Mouse (Mus musculus): ENCODE results near the gene Agr2. TPM values are rescaled to one million over a fixed set of nuclear protein-coding genes. Genes with fewer than 3 reads are reported as not detected.
A peak's percentile ranks its signal among the peaks of the same experiment; 100 is the strongest.

Agr2 gene
- 6.9 and 11.0 TPM in 2 replicates for polyA plus RNA-seq (2015; fragmentation: Nextera tagmentation; extraction: Ambion mirVana)

DNA sequence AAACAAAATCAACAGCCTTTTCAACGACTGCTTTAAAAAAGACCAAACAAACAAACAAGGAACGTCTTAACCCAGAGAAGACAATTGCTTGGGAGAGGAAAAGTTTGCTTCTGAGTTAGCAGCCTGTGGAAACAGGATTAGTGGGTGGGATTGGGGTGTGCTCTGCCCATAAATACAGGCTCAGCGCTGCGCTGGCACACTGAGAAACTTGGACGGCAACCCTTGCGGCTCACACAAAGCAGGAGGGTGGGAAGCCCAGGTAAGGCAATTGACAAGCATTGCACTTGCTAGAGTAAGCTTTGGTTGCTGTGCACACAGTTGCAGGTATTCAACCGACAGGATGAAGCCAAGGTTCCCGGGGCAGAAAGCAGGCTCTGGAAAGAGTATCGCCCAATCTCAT, at the start of gene Agr2:
Gene Agr2 (plus strand): TSS at position 197 of the 400 bp plus-strand sequence.
- no peak for ATAC-seq (ENCODE audit: low read depth)
- Histone ChIP-seq H3K9ac (ENCODE audit: low read length) (no peak within 1 kb of the TSS), H3K4me3 (ENCODE audit: low read length) (no peak within 1 kb of the TSS), H3K27me3 (ENCODE audit: control insufficient read depth, insufficient read depth, low read depth, low read length) (no peaks in the 10 kb centered on the region), H3K36me3 (ENCODE audit: control insufficient read depth, insufficient read depth, low read length) (no peaks in the 10 kb centered on the region), H3K4me1 (replicated peaks; ENCODE audit: control insufficient read depth, insufficient read depth, low read length) (no peaks in the 10 kb centered on the region), H3K9me3 (ENCODE audit: control insufficient read depth, low read length) (no peaks in the 10 kb centered on the region), H3K4me2 (ENCODE audit: low read depth, low read length) (no peak within 1 kb of the TSS), H3K27ac (ENCODE audit: low read length) (no peak within 1 kb of the TSS)
- 54% methylated on average over 9 of the region's 9 CpGs for WGBS

DNA sequence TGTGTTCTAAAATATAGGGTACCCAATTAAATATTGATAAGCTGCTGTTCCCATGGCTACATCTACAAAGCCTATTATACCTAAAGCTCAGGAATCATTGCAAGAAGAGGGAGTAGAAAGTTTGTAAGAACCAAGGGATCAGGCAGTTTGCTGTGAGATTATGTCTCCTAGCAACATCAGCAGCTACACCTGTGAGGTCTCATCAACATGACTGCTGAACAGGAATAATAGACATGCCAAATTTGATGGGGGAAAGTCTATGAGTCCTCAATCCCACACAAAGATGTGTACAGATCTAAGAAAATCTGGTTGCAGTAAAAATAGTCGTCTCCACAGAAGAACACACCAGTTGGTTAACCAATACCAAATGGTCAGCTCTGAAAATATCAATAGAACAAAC, 41.0 kb upstream of the Agr2 start:
- H3K4me3 ChIP-seq (ENCODE audit: low read length) = no peak overlapping the region
- no peak overlapping the region for H3K4me2 ChIP-seq (ENCODE audit: low read depth, low read length)
- H3K4me1 ChIP-seq (replicated peaks; ENCODE audit: control insufficient read depth, insufficient read depth, low read length) = no peaks in the 10 kb centered on the region
- H3K36me3 ChIP-seq (ENCODE audit: control insufficient read depth, insufficient read depth, low read length) = no peaks in the 10 kb centered on the region
- no peaks in the 10 kb centered on the region for H3K27me3 ChIP-seq (ENCODE audit: control insufficient read depth, insufficient read depth, low read depth, low read length)
- WGBS = 83% methylated on average over 1 of the region's 1 CpGs
- no peak overlapping the region for H3K27ac ChIP-seq (ENCODE audit: low read length)
- no peak overlapping the region for H3K9ac ChIP-seq (ENCODE audit: low read length)
- ATAC-seq (ENCODE audit: low read depth) = no peak
- H3K9me3 ChIP-seq (ENCODE audit: control insufficient read depth, low read length) = no peaks in the 10 kb centered on the region

DNA sequence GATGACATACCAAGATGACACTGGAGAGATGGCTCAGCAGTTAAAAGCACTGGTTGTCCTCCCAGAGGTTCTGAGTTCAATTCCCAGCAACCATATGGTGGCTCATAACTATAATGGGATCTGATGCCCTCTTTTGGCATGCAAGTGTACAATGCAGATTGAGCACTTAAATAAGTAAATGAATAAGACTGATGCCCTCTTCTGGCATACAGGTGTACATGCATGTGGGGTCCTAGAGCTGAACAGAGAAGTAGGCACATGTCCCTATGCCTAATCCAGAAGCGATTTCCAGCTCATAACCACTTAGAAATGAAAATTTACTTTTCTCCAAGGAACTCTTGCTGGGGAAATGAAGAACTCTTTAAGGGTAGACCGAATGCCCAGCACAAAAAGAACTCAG, 35.5 kb upstream of the Agr2 start:
- WGBS = 71% methylated on average over 2 of the region's 2 CpGs
- ATAC-seq (ENCODE audit: low read depth) = no peak

DNA sequence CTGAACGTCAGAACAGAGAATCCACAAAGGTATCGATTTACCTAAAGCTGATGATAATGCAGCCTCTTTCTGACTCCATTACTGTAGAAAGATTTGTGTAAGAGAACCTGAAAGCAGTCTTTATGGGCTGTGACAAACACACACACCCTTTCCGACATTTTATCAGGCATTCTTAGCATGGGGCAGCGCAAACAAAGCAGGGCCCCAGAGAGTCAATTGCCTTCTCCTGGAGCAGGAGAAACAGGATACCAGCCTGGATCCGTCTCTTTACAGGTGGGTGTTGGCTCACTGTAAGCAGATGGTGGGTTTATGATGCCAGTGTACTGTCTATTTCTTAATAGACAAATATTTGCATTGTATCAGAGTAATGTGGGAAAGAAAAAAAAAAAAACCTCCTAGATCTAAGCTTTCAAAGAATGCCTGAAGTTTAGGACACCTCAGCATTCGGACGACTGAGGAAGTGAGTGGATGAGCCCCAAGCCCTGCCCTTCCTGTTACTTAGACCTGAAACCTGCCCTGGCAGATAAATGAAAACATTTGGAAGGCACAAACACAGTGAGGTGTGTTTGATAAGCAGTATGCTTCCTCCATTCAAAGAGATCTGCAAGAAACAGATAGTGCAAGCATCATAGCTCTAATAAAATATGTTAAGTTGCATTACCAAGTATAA, 26.5 kb upstream of the Agr2 start:
- H3K4me1 ChIP-seq (replicated peaks; ENCODE audit: control insufficient read depth, insufficient read depth, low read length) = no peaks in the 10 kb centered on the region
- no peak overlapping the region for H3K4me2 ChIP-seq (ENCODE audit: low read depth, low read length)
- 40% methylated on average over 7 of the region's 7 CpGs for WGBS
- H3K27ac ChIP-seq (ENCODE audit: low read length) = no peak overlapping the region
- no peak for ATAC-seq (ENCODE audit: low read depth)
- no peaks in the 10 kb centered on the region for H3K36me3 ChIP-seq (ENCODE audit: control insufficient read depth, insufficient read depth, low read length)
- H3K4me3 ChIP-seq (ENCODE audit: low read length) = no peak overlapping the region
- no peaks in the 10 kb centered on the region for H3K9me3 ChIP-seq (ENCODE audit: control insufficient read depth, low read length)
- H3K9ac ChIP-seq (ENCODE audit: low read length) = no peak overlapping the region
- H3K27me3 ChIP-seq (ENCODE audit: control insufficient read depth, insufficient read depth, low read depth, low read length) = no peaks in the 10 kb centered on the region

More for the DNA sequence above, 35.5 kb upstream of the Agr2 start:
- Histone ChIP-seq H3K27me3 (ENCODE audit: control insufficient read depth, insufficient read depth, low read depth, low read length) (no peaks in the 10 kb centered on the region), H3K4me1 (replicated peaks; ENCODE audit: control insufficient read depth, insufficient read depth, low read length) (no peaks in the 10 kb centered on the region), H3K9ac (ENCODE audit: low read length) (no peak overlapping the region), H3K9me3 (ENCODE audit: control insufficient read depth, low read length) (no peaks in the 10 kb centered on the region), H3K4me3 (ENCODE audit: low read length) (no peak overlapping the region), H3K4me2 (ENCODE audit: low read depth, low read length) (no peak overlapping the region), H3K27ac (ENCODE audit: low read length) (no peak overlapping the region), H3K36me3 (ENCODE audit: control insufficient read depth, insufficient read depth, low read length) (no peaks in the 10 kb centered on the region)

DNA sequence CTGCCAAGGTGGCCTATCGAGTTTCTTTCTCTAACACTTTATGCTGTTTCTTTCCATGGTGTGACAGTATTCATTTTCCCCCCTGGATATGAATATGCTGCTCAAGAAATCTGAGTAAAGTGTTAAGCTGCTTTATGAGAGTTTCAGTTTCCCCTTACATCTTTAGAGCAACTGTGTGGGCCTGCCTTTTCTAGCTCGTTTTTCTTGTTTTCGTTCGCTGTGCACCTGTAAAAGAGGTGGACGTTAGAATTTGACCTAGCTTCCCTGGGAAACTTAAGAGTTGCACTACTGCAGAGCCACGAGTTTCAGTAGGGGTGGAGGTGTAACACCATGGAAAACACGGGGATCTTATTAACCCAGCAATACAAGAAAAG, 26.0 kb upstream of the Agr2 start:
- no peaks in the 10 kb centered on the region for H3K9me3 ChIP-seq (ENCODE audit: control insufficient read depth, low read length)
- H3K4me3 ChIP-seq (ENCODE audit: low read length) = no peak overlapping the region
- no peaks in the 10 kb centered on the region for H3K4me1 ChIP-seq (replicated peaks; ENCODE audit: control insufficient read depth, insufficient read depth, low read length)
- H3K36me3 ChIP-seq (ENCODE audit: control insufficient read depth, insufficient read depth, low read length) = no peaks in the 10 kb centered on the region
- H3K4me2 ChIP-seq (ENCODE audit: low read depth, low read length) = no peak overlapping the region
- no peaks in the 10 kb centered on the region for H3K27me3 ChIP-seq (ENCODE audit: control insufficient read depth, insufficient read depth, low read depth, low read length)
- 53% methylated on average over 7 of the region's 7 CpGs for WGBS
- H3K9ac ChIP-seq (ENCODE audit: low read length) = no peak overlapping the region
- H3K27ac ChIP-seq (ENCODE audit: low read length) = no peak overlapping the region
- no peak for ATAC-seq (ENCODE audit: low read depth)

DNA sequence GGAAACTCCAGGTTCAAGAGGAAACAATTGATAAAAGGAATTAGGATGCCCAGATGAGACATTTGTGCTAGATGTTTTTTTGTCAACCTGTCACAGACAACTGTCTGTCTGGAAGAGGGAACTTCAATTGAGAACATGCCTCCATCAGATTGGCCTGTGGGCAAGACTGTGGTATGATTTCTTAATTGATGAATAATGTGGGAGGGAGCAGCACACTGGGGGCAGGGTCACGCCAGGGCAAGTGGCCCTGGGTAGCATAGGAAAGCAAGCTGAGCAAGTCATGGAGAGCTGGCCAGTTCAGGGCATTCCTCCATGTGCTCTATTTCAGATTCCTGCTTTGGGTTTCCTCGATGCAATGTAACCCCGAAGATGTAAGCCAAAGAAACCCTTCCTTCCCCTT, 16.8 kb upstream of the Agr2 start:
- no peak overlapping the region for H3K4me3 ChIP-seq (ENCODE audit: low read length)
- no peaks in the 10 kb centered on the region for H3K27me3 ChIP-seq (ENCODE audit: control insufficient read depth, insufficient read depth, low read depth, low read length)
- no peaks in the 10 kb centered on the region for H3K4me1 ChIP-seq (replicated peaks; ENCODE audit: control insufficient read depth, insufficient read depth, low read length)
- WGBS = 77% methylated on average over 3 of the region's 3 CpGs
- no peaks in the 10 kb centered on the region for H3K36me3 ChIP-seq (ENCODE audit: control insufficient read depth, insufficient read depth, low read length)
- no peak overlapping the region for H3K9ac ChIP-seq (ENCODE audit: low read length)
- no peak overlapping the region for H3K4me2 ChIP-seq (ENCODE audit: low read depth, low read length)
- ATAC-seq (ENCODE audit: low read depth) = no peak
- H3K9me3 ChIP-seq (ENCODE audit: control insufficient read depth, low read length) = no peaks in the 10 kb centered on the region
- H3K27ac ChIP-seq (ENCODE audit: low read length) = no peak overlapping the region

DNA sequence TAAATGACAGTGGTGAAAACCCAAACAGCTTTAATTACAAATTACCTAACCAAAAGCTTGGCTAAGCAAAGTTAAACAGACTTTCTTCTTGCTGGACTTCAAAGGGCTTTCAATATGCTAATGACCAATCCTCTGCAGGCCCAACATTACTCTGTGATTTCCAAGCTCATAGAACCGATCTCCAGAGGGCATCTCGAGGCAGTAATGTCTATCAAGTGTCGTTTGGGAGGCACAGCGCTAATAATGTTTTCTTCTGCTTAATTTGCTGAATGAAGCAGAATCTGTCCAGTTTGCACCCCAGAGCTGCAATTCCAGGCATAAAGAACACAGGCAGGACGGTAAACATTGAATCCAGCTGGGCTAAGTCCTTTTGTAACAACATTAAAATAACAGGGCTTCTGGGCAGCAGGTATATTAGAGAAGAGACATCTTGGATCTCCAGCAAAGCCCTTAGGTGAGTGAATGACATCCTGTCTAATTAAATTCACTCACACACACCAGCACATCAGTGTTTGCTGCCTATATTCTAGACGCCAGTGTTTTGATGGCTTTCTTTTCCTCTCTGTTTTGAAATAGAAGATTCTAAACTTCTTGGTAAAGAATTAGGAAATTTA, 15.0 kb upstream of the Agr2 start:
- H3K27ac ChIP-seq (ENCODE audit: low read length) = no peak overlapping the region
- no peaks in the 10 kb centered on the region for H3K9me3 ChIP-seq (ENCODE audit: control insufficient read depth, low read length)
- H3K4me1 ChIP-seq (replicated peaks; ENCODE audit: control insufficient read depth, insufficient read depth, low read length) = peaks cover 7% of the 10 kb centered on the region
- H3K4me3 ChIP-seq (ENCODE audit: low read length) = no peak overlapping the region
- no peak overlapping the region for H3K9ac ChIP-seq (ENCODE audit: low read length)
- 42% methylated on average over 6 of the region's 6 CpGs for whole genome bisulfite sequencing
- H3K36me3 ChIP-seq (ENCODE audit: control insufficient read depth, insufficient read depth, low read length) = no peaks in the 10 kb centered on the region
- H3K27me3 ChIP-seq (ENCODE audit: control insufficient read depth, insufficient read depth, low read depth, low read length) = no peaks in the 10 kb centered on the region
- ATAC-seq (ENCODE audit: low read depth) = no peak
- no peak overlapping the region for H3K4me2 ChIP-seq (ENCODE audit: low read depth, low read length)

DNA sequence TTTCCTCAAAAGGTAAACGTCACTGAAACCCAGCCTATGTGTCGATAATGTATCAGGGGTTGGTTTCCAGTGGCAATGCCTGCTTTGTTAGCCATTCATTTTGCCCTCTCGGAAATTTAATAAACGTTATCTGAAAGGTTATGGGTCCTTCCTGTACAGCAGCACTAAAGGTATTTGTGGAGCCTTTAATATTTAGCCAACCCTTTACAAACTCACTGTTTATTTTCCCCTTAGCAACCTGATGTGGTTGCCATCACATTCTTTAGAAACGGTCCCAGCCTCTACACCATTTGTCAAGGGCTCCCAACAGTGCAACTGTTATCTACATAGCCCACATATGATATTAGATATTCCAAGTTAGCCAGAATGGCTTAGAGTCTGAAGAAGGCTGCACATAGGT, 13.1 kb upstream of the Agr2 start:
- no peaks in the 10 kb centered on the region for H3K27me3 ChIP-seq (ENCODE audit: control insufficient read depth, insufficient read depth, low read depth, low read length)
- H3K27ac ChIP-seq (ENCODE audit: low read length) = no peak overlapping the region
- 39% methylated on average over 5 of the region's 5 CpGs for WGBS
- H3K4me2 ChIP-seq (ENCODE audit: low read depth, low read length) = no peak overlapping the region
- H3K4me3 ChIP-seq (ENCODE audit: low read length) = no peak overlapping the region
- peaks cover 7% of the 10 kb centered on the region for H3K4me1 ChIP-seq (replicated peaks; ENCODE audit: control insufficient read depth, insufficient read depth, low read length)
- H3K9ac ChIP-seq (ENCODE audit: low read length) = no peak overlapping the region
- H3K36me3 ChIP-seq (ENCODE audit: control insufficient read depth, insufficient read depth, low read length) = no peaks in the 10 kb centered on the region
- no peak for ATAC-seq (ENCODE audit: low read depth)
- no peaks in the 10 kb centered on the region for H3K9me3 ChIP-seq (ENCODE audit: control insufficient read depth, low read length)

DNA sequence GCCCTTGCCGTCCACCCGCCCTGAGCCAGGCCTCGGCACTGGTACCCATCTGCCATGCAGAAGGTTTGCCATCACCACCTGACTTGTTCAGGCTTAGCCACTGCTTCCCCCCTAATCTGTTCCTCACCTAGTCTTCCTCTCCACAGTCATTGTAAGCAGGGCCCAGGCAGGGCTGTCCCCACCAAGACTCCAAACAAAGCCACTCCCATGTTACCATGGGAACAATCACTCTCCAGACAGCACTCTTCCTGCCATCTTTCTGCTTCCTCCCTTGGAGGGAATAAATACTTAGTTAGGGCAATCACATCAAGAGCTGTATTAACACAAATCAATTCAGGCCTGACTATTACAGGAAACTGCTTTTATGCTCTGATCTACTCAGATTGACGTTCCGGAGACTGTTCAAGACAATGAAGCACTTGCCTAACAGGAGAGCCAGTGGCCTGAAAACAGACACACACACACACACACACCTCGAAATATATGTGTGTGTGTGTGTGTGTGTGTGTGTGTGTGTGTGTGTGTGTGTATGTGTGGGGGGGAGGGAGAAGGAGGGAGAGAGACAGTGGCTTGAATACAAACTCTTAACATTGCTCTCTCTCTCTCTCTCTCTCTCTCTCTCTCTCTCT, 10.9 kb upstream of the Agr2 start:
- Histone ChIP-seq H3K36me3 (ENCODE audit: control insufficient read depth, insufficient read depth, low read length) (no peaks in the 10 kb centered on the region), H3K4me1 (replicated peaks; ENCODE audit: control insufficient read depth, insufficient read depth, low read length) (peaks cover 7% of the 10 kb centered on the region), H3K27ac (ENCODE audit: low read length) (peak overlapping the region; percentile 36; the same call in 1 of the 2 replicates), H3K4me3 (ENCODE audit: low read length) (no peak overlapping the region), H3K4me2 (ENCODE audit: low read depth, low read length) (no peak overlapping the region), H3K9ac (ENCODE audit: low read length) (no peak overlapping the region), H3K9me3 (ENCODE audit: control insufficient read depth, low read length) (no peaks in the 10 kb centered on the region), H3K27me3 (ENCODE audit: control insufficient read depth, insufficient read depth, low read depth, low read length) (no peaks in the 10 kb centered on the region)
- peak; percentile 94 for ATAC-seq (ENCODE audit: low read depth)
- 17% methylated on average over 6 of the region's 6 CpGs for whole genome bisulfite sequencing

Measured in lung, embryonic 16.5 days (tissue).